Mouse (Mus musculus): ENCODE measurements around the gene Gm45799.

- no peak for TF ChIP-seq CTCF (IDR thresholded peaks at IDR 0.05; ENCODE audit: low read depth, low read length)
- TF ChIP-seq POLR2A (IDR thresholded peaks at IDR 0.05; ENCODE audit: borderline replicate concordance, low read depth, low read length) = no peak
These were observed 86.6 kb downstream of the Gm45799 start for GRCm38 (mm10) chr7:105726980-105727325.
